Mouse (Mus musculus) embryo, embryonic 11.5 days (tissue): ENCODE results near the gene Cdca3.
A peak's percentile ranks its signal among the peaks of the same experiment; 100 is the strongest.

ENCODE experiments used
- DNase-seq: peaks from one replicate; pipeline ENCODE4 v3.0.0-alpha.2; 2012; ENCODE audit warnings: low read depth, low spot score

The Cdca3 gene

GRCm38 (mm10) chr6:124863658-124864298 lies 34.4 kb downstream of the Cdca3 start, which contains the start of gene Gpr162:
TSS of gene Gpr162 (minus strand) at chr6:124863983.
- DNase-seq: peak; percentile 44

- DNase-seq: no peak
Measured at GRCm38 (mm10) chr6:124865766-124866362, 36.5 kb downstream of the Cdca3 start.

- DNase-seq: no peak
Measured at GRCm38 (mm10) chr6:124866560-124866959, 37.2 kb downstream of the Cdca3 start.

- DNase-seq: no peak
Measured at GRCm38 (mm10) chr6:124874348-124874747, 45.0 kb downstream of the Cdca3 start.

- no peak for DNase-seq
Measured at GRCm38 (mm10) chr6:124879390-124879789, 50.0 kb downstream of the Cdca3 start.

- DNase-seq: no peak
Measured at GRCm38 (mm10) chr6:124881821-124882220, 52.5 kb downstream of the Cdca3 start.
